Comparison of ENCODE assay signal across 12 mouse cellular contexts in genomic region chr12:98106789-98107684, GRCm38 (mm10).
A peak's percentile ranks its signal among the peaks of the same experiment; 100 is the strongest.
DNase-seq lines count a peak whose midpoint lies in the region; ATAC-seq and TF ChIP-seq lines count a peak whose summit lies in the region.
"Had no signal": no experiment of that assay in that cellular context is flagged by ENCODE, and none has a peak within 500 bp of the region (broad histone marks: within the 10 kb centered on the region; RNA-seq: fewer than 3 reads in every experiment).

No protein-coding gene starts in this region.

- no peaks in the 10 kb centered on the region for H3K4me1 ChIP-seq in forebrain, postnatal 0 days (ENCODE audit: insufficient read depth)
- H3K4me1 ChIP-seq: neural tube, embryonic 12.5 days had no signal

- H3K27me3 ChIP-seq in C2C12 (ENCODE audit: control insufficient read depth, insufficient read depth, insufficient read length), result no peaks in the 10 kb centered on the region
- H3K27me3 ChIP-seq in forebrain, postnatal 0 days (ENCODE audit: insufficient read depth, low read length), result no peaks in the 10 kb centered on the region
- H3K27me3 ChIP-seq: neural tube, embryonic 12.5 days had no signal

- ATAC-seq in forebrain, postnatal 0 days, result peak; percentile 55; the same call in 1 of the 2 replicates
- ATAC-seq: activated CD4-positive, CD25-positive, alpha-beta regulatory T cell, adult 4 months had no signal

- DNase-seq in layer of hippocampus, adult 2 months (ENCODE audit: low spot score in 2 of 2), result peak in 1 of 2 experiments; percentile 12
- DNase-seq in layer of hippocampus, postnatal 10 days (ENCODE audit: low spot score in 2 of 2), result no peak
- peak; percentile 3 for DNase-seq in embryo, embryonic 11 days
- DNase-seq in forebrain, postnatal 0 days, result no peak
- DNase-seq in heart, adult 18-20 months, result no peak
- DNase-seq in cerebellum, postnatal 10 days, result no peak

- H3K4me2 ChIP-seq in forebrain, postnatal 0 days (ENCODE audit: low read depth), result no peak overlapping the region
- H3K4me2 ChIP-seq: liver, embryonic 11.5 days; neural tube, embryonic 12.5 days had no signal

- no peak overlapping the region for H3ac ChIP-seq in C2C12 (ENCODE audit: control insufficient read depth, insufficient read length, low read depth)

- no peak for TF ChIP-seq CTCF in layer of hippocampus, adult 2 months (conservative IDR thresholded peaks at IDR 0.05)
- TF ChIP-seq CTCF in C2C12 (IDR thresholded peaks at IDR 0.05; ENCODE audit: control insufficient read depth, insufficient read depth, insufficient read length), result no peak
- TF ChIP-seq CTCF in forebrain, postnatal 0 days (IDR thresholded peaks at IDR 0.05; ENCODE audit: low read depth), result no peak

- H3K79me3 ChIP-seq in C2C12 (ENCODE audit: low read depth), result no peaks in the 10 kb centered on the region

- peak overlapping the region; percentile 77 for H3K27ac ChIP-seq in layer of hippocampus, adult 2 months
- no peak overlapping the region for H3K27ac ChIP-seq in forebrain, postnatal 0 days (ENCODE audit: low read depth, low read length)
- H3K27ac ChIP-seq: macrophage; neural tube, embryonic 12.5 days; stomach, postnatal 0 days had no signal

- no peaks in the 10 kb centered on the region for H3K36me3 ChIP-seq in C2C12 (ENCODE audit: control insufficient read depth, insufficient read depth)
- H3K36me3 ChIP-seq in forebrain, postnatal 0 days (ENCODE audit: insufficient read depth), result no peaks in the 10 kb centered on the region
- H3K36me3 ChIP-seq: neural tube, embryonic 12.5 days had no signal

- H3K9me3 ChIP-seq in forebrain, postnatal 0 days (ENCODE audit: low read length), result no peaks in the 10 kb centered on the region
- H3K9me3 ChIP-seq: neural tube, embryonic 12.5 days had no signal

- no peak overlapping the region for H3K4me3 ChIP-seq in layer of hippocampus, adult 2 months
- no peak overlapping the region for H3K4me3 ChIP-seq in C2C12 (ENCODE audit: insufficient read depth, poor library complexity, severe bottlenecking)
- H3K4me3 ChIP-seq in forebrain, postnatal 0 days (ENCODE audit: low read depth, low read length), result no peak overlapping the region
- H3K4me3 ChIP-seq: neural tube, embryonic 12.5 days had no signal

- H3K79me2 ChIP-seq in C2C12 (ENCODE audit: control insufficient read depth, insufficient read depth), result no peaks in the 10 kb centered on the region

- WGBS in forebrain, postnatal 0 days, result 34% methylated on average over 10 of the region's 10 CpGs

- H3K9ac ChIP-seq in forebrain, postnatal 0 days, result no peak overlapping the region
- H3K9ac ChIP-seq: neural tube, embryonic 12.5 days had no signal

TF ChIP-seq in C2C12, 6 proteins besides CTCF, POLR2A, EP300 and RAD21:
- TF ChIP-seq USF1 (IDR thresholded peaks at IDR 0.05; ENCODE audit: low read depth) (no peak), MYOD1 (IDR thresholded peaks at IDR 0.05; ENCODE audit: control insufficient read depth, insufficient read length, low read depth) (no peak), CEBPB (IDR thresholded peaks at IDR 0.05; ENCODE audit: low read depth) (peak; percentile 91)
TF ChIP-seq in C2C12: peak in this region for 1.
